Mouse (Mus musculus) stomach, embryonic 16.5 days (tissue): ENCODE results near the gene Stmn1. TPM values are rescaled to one million over a fixed set of nuclear protein-coding genes. Genes with fewer than 3 reads are reported as not detected.

Experiments
- ATAC-seq: fragments of 200-750 bp; cut with Nextera tagmentation; 2 replicates; pipeline ENCODE4 v1.8.0; 2017; ENCODE audit warnings: moderate number of reproducible peaks, moderate TSS enrichment; ENCODE audit not compliant: insufficient read depth, low FRiP score
- H3K27ac ChIP-seq: fragments of 300-500 bp; sonication (generic); 2 replicates; pipeline ENCODE4 v1.5.1; 2014; ENCODE audit warnings: low read length
- H3K27me3 ChIP-seq: fragments of 300-500 bp; sonication (generic); 2 replicates; pipeline ENCODE4 v1.6.1; 2014; ENCODE audit warnings: low read length, control low read depth, mixed read lengths; ENCODE audit not compliant: control insufficient read depth, insufficient read depth
- H3K36me3 ChIP-seq: fragments of 300-500 bp; sonication (generic); 2 replicates; pipeline ENCODE4 v1.6.1; 2014; ENCODE audit warnings: low read length; ENCODE audit not compliant: control insufficient read depth, insufficient read depth
- H3K4me1 ChIP-seq: fragments of 300-500 bp; sonication (generic); 2 replicates; pipeline ENCODE4 v1.6.1; 2014; ENCODE audit warnings: low read length, control low read depth, mixed read lengths; ENCODE audit not compliant: control insufficient read depth, insufficient read depth
- H3K4me2 ChIP-seq: fragments of 300-500 bp; sonication (generic); 2 replicates; pipeline ENCODE4 v1.6.1; 2014; ENCODE audit warnings: low read depth, low read length, mixed read lengths
- H3K4me3 ChIP-seq: fragments of 300-500 bp; sonication (generic); replicated peaks from 2 replicates; pipeline ENCODE4 v1.5.1; 2014; ENCODE audit warnings: mild to moderate bottlenecking, low read length
- H3K9ac ChIP-seq: fragments of 300-500 bp; sonication (generic); 2 replicates; pipeline ENCODE4 v1.6.1; 2014; ENCODE audit warnings: low read length
- H3K9me3 ChIP-seq: fragments of 300-500 bp; sonication (generic); replicated peaks from 2 replicates; pipeline ENCODE4 v1.6.1; 2016; ENCODE audit warnings: low read length, control low read depth; ENCODE audit not compliant: control insufficient read depth
- WGBS: fragments of 180-500 bp; shearing (Covaris S2); extraction: QIAGEN DNeasy Blood & Tissue Kit; methylation state at CpG from one replicate; pipeline ENCODE4 v1.1.7; 2014; 5-methylcytosine and 5-hydroxymethylcytosine counted together
- polyA plus RNA-seq: library from polyadenylated mRNA; unstranded; fragments of >200 nt; fragmentation: Nextera tagmentation; extraction: Ambion mirVana; gene quantifications from 2 replicates; pipeline ENCODE4 v1.2.1, GENCODE M21; 2015

Stmn1 gene
- polyA plus RNA-seq, 1 experiment from 2014 or later = 1,153 TPM

DNA sequence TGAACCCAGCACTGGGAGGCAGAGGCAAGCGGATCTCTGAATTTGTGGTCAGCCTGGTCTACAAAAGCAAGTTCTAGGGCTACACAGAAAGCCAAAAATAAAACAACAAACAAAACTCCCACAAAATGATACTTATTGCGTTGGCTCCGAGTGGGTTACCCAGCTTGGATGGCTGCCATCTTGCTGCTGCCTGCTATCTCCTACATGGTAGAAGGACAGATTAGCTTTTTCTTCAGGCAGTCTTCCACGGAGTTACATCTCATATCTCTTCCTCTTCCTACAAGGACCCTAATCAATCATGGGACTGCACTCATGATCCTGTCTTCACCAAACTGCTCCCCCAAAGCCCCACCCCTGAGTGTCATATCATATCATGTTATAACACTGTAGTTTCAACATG is 28.2 kb upstream of the Stmn1 start:
- no peaks in the 10 kb centered on the region for H3K27me3 ChIP-seq
- H3K9me3 ChIP-seq = no peaks in the 10 kb centered on the region
- 76% methylated on average over 4 of the region's 4 CpGs for WGBS
- no peak overlapping the region for H3K4me3 ChIP-seq
- ATAC-seq = no peak
- no peak overlapping the region for H3K9ac ChIP-seq
- H3K27ac ChIP-seq = no peak overlapping the region
- H3K36me3 ChIP-seq = no peaks in the 10 kb centered on the region
- H3K4me2 ChIP-seq = no peak overlapping the region
- no peaks in the 10 kb centered on the region for H3K4me1 ChIP-seq

DNA sequence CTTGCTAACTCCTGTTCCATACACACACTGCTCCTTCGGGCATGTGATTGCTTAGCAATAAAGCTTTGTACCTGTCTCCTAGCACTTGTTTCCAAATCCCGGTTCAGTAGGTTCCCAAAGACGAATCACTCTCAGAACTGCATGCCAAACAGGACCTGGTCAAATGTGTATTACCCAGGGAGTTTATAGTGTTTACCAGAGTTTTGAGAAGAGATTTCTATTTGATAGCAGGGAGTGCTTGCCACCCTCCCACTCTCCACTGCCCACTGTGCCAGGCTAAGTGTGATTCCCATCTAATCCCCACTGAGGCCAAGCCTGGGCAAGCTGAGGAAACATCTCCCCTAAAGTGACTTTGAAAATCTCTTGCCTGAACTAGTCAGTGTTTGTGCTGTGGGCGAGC is 25.9 kb upstream of the Stmn1 start:
- no peak for ATAC-seq
- no peak overlapping the region for H3K9ac ChIP-seq
- no peaks in the 10 kb centered on the region for H3K4me1 ChIP-seq
- no peak overlapping the region for H3K27ac ChIP-seq
- 72% methylated on average over 4 of the region's 4 CpGs for WGBS
- no peaks in the 10 kb centered on the region for H3K36me3 ChIP-seq
- H3K9me3 ChIP-seq = no peaks in the 10 kb centered on the region
- no peak overlapping the region for H3K4me3 ChIP-seq
- H3K4me2 ChIP-seq = no peak overlapping the region
- H3K27me3 ChIP-seq = no peaks in the 10 kb centered on the region

DNA sequence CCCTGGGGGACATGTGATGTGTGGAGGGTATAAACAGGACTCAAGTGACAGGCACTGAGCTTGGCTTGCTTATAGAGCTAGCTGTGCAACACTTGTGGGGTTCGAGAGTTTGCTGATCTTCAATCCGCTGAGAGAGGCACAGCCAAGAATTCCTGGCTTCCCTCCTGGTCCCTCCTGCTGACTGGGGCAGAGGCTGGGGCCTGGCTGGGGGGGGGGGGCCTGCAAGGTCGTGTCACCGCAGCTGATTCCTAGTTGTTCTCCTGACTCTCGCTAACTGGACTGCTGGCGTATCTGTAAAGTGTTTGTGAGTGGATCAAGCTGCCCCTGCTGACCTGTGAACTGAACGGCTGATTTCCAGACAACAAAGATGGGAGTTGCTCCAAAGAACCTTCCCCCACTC is 24.5 kb upstream of the Stmn1 start:
- Histone ChIP-seq H3K36me3 (no peaks in the 10 kb centered on the region), H3K4me1 (no peaks in the 10 kb centered on the region), H3K9ac (no peak overlapping the region), H3K4me3 (no peak overlapping the region), H3K27me3 (no peaks in the 10 kb centered on the region), H3K4me2 (no peak overlapping the region), H3K27ac (no peak overlapping the region), H3K9me3 (no peaks in the 10 kb centered on the region)
- 46% methylated on average over 7 of the region's 7 CpGs for WGBS
- ATAC-seq = no peak

DNA sequence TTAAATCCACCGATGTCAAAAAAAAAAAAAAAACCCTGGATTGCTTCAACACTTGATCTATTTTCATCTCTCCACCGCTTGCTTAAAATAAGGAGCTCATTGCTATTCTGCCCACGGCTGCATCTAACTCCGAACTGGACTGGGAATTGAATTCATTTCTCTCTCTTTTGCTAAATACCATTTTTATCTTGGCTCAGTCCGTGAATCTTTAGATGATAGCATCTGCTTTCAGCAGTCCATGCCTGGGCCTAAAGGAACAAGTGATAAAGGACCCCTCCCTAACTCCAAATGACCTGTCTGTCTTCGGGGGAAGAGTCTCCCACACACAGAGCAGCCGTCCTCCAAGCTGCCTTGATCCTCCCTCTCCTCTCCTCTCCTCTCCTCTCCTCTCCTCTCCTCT is 23.2 kb upstream of the Stmn1 start:
- 49% methylated on average over 7 of the region's 7 CpGs for WGBS
- no peaks in the 10 kb centered on the region for H3K9me3 ChIP-seq
- no peak overlapping the region for H3K4me3 ChIP-seq
- H3K4me2 ChIP-seq = no peak overlapping the region
- H3K27ac ChIP-seq = no peak overlapping the region
- no peaks in the 10 kb centered on the region; the same call in 1 of the 2 replicates for H3K4me1 ChIP-seq
- no peaks in the 10 kb centered on the region for H3K36me3 ChIP-seq
- no peak for ATAC-seq
- no peak overlapping the region for H3K9ac ChIP-seq
- H3K27me3 ChIP-seq = no peaks in the 10 kb centered on the region

DNA sequence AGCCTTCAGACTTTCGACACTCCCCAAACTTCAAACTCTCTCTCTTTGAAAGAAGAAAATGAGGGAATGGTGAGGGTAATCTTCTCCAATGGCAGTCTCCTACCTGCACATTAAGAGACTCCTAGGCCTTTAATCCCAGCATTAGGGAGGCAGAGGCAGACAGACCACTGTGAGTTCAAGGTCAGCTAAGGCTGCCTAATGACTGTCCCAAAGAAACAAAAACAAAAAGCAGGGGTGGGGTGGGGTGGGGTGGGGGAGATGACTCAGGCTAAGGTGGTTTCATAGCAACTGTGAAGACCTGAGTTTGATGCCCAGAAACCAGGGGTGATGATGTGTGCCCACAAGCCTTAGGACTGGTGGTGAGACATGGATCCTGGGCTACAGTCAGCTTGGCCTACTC is 22.6 kb upstream of the Stmn1 start:
- WGBS = 20% methylated on average over 1 of the region's 1 CpGs
- Histone ChIP-seq H3K9me3 (no peaks in the 10 kb centered on the region), H3K27ac (no peak overlapping the region), H3K9ac (no peak overlapping the region), H3K4me3 (no peak overlapping the region), H3K27me3 (no peaks in the 10 kb centered on the region), H3K36me3 (no peaks in the 10 kb centered on the region), H3K4me1 (no peaks in the 10 kb centered on the region; the same call in 1 of the 2 replicates), H3K4me2 (no peak overlapping the region)
- no peak for ATAC-seq

DNA sequence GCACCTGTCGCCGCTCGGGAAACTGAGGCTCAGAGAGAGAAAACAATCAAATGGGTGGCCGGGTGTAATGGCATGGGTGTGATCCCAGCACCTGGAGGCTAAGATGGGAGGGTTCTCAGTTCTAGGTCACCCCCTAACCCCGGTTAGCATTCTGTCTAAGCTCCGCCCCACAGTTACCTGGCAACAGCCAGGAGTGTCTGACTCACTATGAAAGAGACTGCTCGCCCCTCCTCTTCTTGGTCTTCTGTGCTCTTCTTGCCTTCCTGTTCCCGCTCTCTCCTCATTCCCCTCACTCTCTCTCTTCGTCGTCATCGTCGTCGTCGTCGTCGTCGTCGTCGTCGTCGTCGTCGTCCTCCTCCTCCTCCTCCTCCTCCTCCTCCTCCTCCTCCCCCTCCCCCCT is 20.2 kb upstream of the Stmn1 start:
- no peaks in the 10 kb centered on the region for H3K9me3 ChIP-seq
- 45% methylated on average over 23 of the region's 23 CpGs for WGBS
- no peak overlapping the region for H3K4me3 ChIP-seq
- H3K4me2 ChIP-seq = no peak overlapping the region
- no peaks in the 10 kb centered on the region for H3K36me3 ChIP-seq
- no peaks in the 10 kb centered on the region; the same call in 1 of the 2 replicates for H3K4me1 ChIP-seq
- H3K27ac ChIP-seq = no peak overlapping the region
- 0 out of 2 replicates have a peak, but pooled peaks have one; percentile 35 for ATAC-seq
- H3K27me3 ChIP-seq = no peaks in the 10 kb centered on the region
- H3K9ac ChIP-seq = no peak overlapping the region

DNA sequence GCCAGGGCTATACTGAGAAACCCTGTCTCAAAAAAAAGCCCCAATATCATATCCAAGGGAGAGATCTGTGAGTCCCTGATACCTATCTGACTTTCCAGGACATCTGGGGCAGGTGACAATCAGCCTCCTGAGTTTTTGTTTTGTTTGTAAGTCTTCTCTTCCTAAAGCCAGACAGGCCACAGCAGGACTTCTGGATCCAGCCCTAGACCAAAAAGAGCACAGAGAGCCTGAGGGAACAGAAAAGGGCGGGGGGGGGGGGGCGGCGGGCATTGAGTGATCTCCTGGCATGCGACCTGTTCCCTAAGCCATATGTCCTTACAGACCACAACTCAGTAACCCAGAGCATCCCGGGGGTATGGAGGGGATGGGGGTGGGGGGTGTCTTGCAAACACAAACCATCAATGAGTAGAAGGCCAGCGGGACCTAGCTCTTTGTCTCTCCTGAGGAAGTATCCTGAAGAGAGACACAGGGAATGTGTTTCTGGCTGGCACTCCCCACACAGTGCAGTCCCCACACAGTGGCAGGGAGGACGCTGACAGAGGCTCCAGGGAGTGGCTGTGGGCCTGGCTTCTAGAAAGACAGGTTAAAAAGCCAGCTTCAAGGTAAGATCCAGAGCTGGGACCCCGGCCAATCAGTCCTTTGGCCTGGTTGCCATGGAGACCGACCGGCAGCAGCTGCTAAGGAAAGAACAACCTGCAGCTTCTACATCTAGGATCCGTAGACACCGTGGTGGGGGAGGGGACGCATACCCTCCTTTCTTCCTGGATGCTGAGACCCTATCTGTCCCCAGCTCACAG is 18.3 kb upstream of the Stmn1 start:
- ATAC-seq = no peak
- Histone ChIP-seq H3K9ac (no peak overlapping the region), H3K9me3 (no peaks in the 10 kb centered on the region), H3K4me1 (no peaks in the 10 kb centered on the region; the same call in 1 of the 2 replicates), H3K4me2 (no peak overlapping the region), H3K36me3 (no peaks in the 10 kb centered on the region), H3K4me3 (no peak overlapping the region), H3K27ac (no peak overlapping the region), H3K27me3 (no peaks in the 10 kb centered on the region)
- WGBS = 43% methylated on average over 13 of the region's 13 CpGs

DNA sequence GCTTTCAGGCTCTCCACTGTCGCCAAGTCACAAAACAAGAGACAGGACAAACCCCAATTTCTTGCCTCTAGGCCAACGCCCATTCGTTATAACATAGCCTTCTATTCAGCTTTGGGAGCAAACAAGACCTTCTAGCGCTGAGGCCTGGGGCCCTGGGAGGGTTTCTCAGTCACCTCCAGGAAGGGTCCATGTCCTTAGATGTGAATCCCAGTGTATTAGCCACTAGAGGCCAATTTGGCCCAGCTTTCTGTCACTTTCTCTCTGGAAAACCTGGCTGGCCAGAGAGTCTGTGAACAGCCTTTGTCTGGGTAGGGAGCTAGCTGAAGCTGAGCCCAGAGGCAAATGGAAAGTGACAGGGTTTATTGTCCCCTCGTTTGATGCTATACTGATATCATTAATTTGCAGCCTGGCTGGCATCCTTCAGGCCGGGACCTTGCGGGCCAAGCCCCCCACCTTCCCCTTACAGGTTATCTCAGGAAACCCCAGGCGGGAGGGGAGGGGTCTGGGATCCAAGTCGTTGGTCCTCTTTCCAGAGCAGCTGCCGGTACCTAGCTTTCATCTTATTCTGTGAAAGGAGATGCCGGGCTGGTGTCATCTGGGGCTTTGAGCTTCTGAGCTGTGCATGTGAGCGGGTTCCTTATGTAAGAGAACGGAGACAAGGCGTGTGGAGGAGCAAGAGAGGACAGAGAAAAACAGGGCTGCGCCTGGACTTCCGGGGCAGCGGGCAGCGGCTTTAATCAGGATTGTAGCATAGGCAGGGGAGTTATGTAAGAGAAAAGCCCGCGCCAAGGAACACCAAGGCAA is 17.5 kb upstream of the Stmn1 start:
- Histone ChIP-seq H3K27me3 (no peaks in the 10 kb centered on the region), H3K4me1 (peaks cover 3% of the 10 kb centered on the region; the same call in 1 of the 2 replicates), H3K9ac (no peak overlapping the region), H3K27ac (no peak overlapping the region), H3K36me3 (no peaks in the 10 kb centered on the region), H3K9me3 (no peaks in the 10 kb centered on the region), H3K4me3 (no peak overlapping the region), H3K4me2 (no peak overlapping the region)
- ATAC-seq = no peak
- WGBS = 26% methylated on average over 20 of the region's 20 CpGs

DNA sequence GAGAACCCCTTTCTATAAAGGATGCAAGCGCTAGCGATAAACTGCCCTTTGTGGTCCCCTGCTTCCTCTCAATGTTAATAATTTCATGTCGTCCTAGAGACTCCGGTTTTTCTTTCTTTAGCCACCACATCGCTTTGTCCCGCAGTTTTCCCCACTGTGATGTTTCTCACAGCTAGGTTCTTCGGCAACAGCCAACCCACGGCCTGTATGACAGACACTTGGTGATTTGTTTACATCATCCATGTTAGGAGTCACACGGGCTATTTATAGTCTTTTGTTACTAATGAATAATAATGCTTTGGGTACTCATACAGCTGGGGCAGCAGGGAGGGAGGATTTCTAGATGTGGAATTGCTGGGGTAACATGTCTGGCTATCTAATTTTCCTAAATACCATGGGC is 16.6 kb upstream of the Stmn1 start:
- H3K36me3 ChIP-seq = no peaks in the 10 kb centered on the region
- H3K4me2 ChIP-seq = no peak overlapping the region
- 65% methylated on average over 9 of the region's 9 CpGs for WGBS
- H3K4me1 ChIP-seq = peaks cover 8% of the 10 kb centered on the region
- no peaks in the 10 kb centered on the region for H3K9me3 ChIP-seq
- no peak overlapping the region for H3K27ac ChIP-seq
- H3K4me3 ChIP-seq = no peak overlapping the region
- H3K27me3 ChIP-seq = no peaks in the 10 kb centered on the region
- H3K9ac ChIP-seq = no peak overlapping the region
- no peak for ATAC-seq
